Mouse (Mus musculus) kidney, postnatal 4 days (tissue): ENCODE results near the gene Baiap2l1.
"Not testable (repeated sequence)": the region's sequence is repeated elsewhere in the genome, so short reads cannot be mapped to it uniquely, and the experiment has no call there.

Source experiments
- DNase-seq, 2 experiments: peaks; one replicate each; pipeline ENCODE4 v3.0.0; 2021; ENCODE audit warnings: mixed read lengths in 2 of 2

Baiap2l1 gene

GRCm38 (mm10) chr5:144357881-144358591 lies at the start of gene Baiap2l1:
Gene Baiap2l1, minus strand, starts transcription at chr5:144358112.
- peak; percentile 97 to 99 for DNase-seq

GRCm38 (mm10) chr5:144406256-144406655 lies 48.3 kb upstream of the Baiap2l1 start:
- DNase-seq = no peak

GRCm38 (mm10) chr5:144400821-144401220 lies 42.9 kb upstream of the Baiap2l1 start:
- DNase-seq = no peak

DNA sequence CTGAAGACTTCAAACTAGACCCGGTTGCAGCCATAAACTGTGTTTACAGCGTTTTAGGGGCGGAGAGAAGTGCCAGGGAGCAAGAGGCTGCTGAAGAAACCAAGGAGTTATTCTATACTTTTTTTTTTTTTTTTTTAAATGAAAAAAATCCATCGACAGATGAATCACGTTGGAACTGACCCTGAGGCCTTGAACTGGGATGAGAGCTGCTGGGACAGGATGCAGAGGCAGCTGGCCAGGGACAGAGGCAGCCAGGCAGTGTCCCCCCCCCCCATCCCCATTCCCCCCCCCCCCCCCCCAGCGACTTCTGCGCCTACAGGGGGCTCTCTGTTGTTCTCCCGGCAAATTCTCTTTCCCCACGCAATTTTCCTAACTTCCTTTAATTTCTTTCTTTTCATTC lies 39.7 kb upstream of the Baiap2l1 start:
- no peak for DNase-seq

GRCm38 (mm10) chr5:144394142-144394541 lies 36.2 kb upstream of the Baiap2l1 start:
- DNase-seq = no peak

DNA sequence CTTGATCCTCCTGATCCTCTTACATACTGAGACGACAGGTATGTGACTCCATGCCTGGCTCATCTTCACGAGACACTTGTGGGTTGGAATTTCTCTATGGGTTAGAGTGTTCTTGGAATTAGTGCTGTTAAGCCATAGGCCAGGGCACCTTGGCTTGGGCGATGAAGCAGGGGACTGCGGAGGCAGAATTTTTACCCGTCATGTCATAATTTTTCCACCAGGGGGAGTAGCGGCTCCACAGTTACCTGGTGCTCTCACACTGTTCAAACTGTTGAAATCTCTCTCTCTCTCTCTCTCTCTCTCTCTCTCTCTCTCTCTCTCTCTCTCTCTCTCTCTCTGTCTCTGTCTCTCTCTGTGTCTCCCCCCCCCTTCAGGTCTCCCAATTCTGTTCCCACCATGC lies 29.9 kb upstream of the Baiap2l1 start:
- peak; percentile 69 to 73 for DNase-seq

DNA sequence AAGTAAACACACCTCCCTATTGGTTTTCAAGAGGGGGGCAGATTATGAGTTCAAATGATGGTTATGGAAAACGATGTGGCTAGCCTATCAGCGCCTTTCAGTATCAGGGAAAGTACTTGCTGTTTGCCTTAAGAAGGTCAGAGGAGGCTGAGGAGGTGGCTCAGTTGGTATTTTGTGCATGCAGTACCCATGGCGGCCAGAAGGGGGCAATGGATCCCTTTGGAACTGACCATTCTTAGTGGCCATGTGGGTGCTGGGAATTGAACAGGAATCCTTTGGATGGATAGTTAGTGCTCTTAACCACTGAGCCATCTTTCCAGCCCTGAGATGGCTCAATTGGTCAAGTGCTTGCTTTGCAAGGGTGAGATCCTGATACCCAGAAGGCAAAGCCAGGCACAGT lies 26.0 kb upstream of the Baiap2l1 start:
- no peak for DNase-seq

- peak; percentile 57 to 61 for DNase-seq
Measured at GRCm38 (mm10) chr5:144381782-144382181, 23.9 kb upstream of the Baiap2l1 start.

- DNase-seq = no peak
Measured at GRCm38 (mm10) chr5:144380689-144381088, 22.8 kb upstream of the Baiap2l1 start.

- no peak for DNase-seq
Measured at GRCm38 (mm10) chr5:144379431-144379830, 21.5 kb upstream of the Baiap2l1 start.

- DNase-seq = no peak
Measured at GRCm38 (mm10) chr5:144372885-144373284, 15.0 kb upstream of the Baiap2l1 start.

GRCm38 (mm10) chr5:144372177-144372576 lies 14.3 kb upstream of the Baiap2l1 start:
- no peak for DNase-seq

DNA sequence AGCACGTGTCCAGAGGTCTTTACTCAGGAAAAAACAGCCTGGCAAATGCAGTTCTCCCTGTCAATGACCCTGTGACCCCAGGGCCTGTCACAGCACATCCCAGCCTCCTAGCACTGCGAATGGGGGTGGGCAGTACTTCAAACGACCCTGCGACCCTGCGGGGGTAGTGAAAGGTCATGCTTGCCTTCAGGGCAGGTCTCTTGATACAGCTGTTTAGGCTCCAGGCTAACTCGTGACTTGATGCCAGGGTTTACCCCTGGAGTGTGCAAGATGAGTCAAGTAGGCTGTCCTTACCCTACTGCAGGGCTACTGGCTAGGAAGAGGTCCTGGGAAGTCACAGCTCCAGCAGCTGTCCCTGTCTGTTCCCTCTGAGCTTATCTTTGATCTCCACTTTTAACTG lies 13.1 kb upstream of the Baiap2l1 start:
- DNase-seq = no peak

GRCm38 (mm10) chr5:144368661-144369205 lies 10.8 kb upstream of the Baiap2l1 start:
- no peak for DNase-seq

DNA sequence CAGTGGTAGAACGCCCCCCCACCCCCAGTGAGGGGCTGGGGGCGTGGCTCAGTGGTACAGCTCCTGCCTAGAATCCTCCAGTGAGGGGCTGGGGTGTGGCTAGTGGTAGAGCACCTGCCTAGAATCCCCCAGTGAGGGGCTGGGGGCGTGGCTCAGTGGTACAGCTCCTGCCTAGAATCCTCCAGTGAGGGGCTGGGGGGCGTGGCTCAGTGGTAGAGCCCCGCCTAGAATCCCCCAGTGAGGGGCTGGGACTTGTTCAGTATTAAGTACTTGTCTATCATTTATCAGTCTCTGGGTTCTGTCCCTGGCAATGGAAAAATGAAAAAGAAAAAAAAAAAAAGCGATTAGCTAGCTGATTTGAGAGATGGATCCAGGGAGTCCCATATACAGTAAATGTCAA lies 8.6 kb upstream of the Baiap2l1 start:
- DNase-seq = not testable (repeated sequence)

GRCm38 (mm10) chr5:144364680-144365357 lies 6.9 kb upstream of the Baiap2l1 start:
- no peak for DNase-seq

DNA sequence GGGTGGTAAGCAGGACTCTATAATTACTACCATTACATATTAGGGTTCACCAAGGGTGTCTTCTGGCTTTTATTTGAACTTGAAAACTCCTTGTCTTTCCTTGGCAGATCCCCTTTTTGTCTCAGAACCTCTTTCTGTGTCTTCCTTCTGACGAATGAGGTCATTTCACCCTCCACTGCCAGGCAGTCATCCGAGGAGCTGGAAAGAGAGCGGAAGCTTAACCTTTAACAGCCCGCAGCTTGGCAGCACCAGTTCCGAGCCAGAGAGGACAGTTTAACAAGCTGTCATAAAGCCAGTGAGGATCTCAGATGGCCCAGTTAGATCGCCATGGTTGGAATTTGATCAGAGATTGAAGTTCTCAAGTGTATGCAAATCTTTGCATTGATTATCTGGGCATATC lies 2.4 kb upstream of the Baiap2l1 start:
- peak; percentile 48 to 72 for DNase-seq

DNA sequence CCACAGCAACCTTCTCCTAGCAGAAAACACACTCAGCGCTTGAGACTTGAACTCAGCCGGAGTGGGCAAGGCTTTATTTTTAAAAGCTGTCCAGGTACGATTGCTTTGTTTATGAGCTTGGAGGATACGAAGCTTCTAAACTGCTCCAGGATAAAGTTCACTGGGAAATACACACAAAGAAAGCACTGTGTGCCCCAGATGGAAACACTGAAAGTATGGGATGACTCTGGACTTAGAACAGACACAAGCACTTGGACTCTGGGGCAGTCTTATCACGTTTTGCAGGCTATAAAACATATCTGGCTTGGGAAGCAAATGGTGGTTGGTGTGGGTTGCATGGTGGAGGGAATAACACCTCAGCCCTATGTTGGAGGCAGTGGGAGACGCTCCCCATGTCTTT lies 2.0 kb upstream of the Baiap2l1 start:
- peak in 1 of 2 experiments; percentile 17 for DNase-seq

DNA sequence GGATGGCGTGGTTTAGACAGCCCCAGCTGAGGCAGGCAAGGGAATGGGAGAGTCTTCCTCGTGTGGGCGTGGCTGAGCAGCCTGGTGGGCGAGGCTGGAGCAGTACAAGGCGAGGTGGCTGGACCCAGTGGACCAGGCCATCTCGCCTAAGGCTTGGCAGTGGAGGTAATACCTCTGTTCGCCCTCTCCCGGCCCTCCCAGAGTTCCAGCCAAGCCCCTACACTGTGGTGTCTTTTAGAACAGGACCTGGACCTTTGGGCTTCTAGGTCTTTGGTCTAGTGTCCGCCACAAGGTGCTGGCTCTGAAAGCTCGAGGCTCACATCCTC lies 643 bp upstream of the Baiap2l1 start:
- no peak for DNase-seq

DNA sequence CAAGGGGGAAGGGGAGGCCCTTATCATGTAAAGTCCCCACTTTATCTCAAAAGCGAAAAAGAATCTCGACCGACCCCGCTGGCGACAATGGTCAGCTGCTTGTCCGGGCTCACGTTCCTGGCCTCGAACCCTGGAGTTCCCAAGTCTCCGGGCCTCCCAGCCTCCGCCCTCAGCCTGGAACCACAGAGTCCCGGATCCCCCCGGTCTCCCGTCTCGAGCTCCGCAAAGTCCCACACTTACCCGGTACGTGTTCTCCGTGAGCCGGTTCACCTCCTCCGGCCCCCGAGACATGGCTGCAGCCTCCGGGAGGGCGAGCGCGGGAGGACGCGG lies 396 bp downstream of the Baiap2l1 start:
- no peak for DNase-seq

DNA sequence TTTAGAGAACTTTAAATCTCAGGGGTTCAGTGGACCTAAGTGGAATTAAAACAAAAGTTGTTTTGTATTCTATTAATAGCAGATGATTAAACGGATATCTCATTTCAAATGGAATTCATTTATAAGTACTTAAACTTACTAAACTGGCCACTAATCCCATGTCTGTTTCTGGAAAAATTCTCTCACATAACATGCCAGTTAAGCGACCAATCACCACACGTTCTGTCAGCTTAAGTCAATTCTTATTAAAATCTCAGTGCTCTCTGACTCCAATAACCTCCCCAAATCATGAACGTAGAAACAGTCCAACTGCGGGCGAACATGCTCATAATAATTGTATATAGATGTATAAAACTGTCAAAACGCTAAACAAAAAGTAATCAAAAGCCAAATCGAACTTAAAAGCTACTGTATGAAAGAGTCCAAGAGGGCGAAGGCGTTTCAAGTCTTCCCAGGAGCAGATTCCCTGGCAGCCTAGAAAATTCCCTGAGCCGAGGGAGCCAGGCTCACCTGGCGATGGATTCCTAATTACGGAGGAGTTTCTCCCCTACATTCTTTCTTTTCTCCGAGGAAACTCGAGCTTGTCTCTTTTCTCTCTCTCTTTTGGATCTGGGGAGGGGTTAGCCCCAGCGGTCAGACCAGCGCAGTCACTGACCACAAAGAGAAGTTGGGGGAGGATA lies 996 bp downstream of the Baiap2l1 start:
- no peak for DNase-seq

DNA sequence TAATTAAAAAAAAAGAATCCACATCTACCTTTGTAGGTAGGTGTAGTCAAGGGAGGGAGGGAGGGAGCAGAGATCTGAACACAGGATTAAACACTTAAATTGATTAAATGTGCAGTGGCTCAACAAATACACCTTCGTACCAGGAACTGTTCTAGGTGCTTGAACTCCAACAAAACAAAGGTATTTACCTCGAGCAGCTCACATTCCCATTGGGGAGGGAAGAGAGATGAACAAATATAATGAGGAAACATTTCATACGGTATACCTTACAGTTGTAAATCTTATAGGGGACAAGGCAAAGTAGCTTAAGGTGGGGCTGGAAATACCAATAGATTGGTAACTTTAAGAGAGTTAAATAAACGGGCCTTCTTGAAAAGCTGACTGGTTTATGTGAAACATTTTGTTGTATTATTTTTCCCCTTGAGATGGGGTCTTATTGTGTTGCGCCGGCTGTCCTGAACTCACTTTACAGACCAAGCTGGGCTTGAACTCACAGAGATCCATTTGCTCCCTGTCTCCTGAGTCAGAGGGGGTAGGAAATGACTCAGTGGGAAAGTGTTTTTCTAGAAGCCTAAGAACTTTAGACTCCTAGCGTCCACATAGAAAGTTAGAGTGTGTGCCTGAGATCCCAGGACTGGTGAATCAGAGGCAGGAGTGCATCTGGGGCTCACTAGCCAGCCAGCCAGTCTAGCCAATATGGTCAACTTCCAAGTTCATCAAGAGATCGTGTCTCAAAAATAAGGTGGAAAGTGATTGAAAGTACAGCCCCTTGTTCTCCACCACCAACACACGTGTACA lies 5.5 kb downstream of the Baiap2l1 start:
- no peak for DNase-seq

- no peak for DNase-seq
Measured at GRCm38 (mm10) chr5:144351185-144351584, 6.7 kb downstream of the Baiap2l1 start.
